Mouse (Mus musculus) MEL (cell line): ENCODE measurements around the gene Mroh7. TPM values are rescaled to one million over a fixed set of nuclear protein-coding genes. Genes with fewer than 3 reads are reported as not detected.

Source experiments
- DNase-seq: peaks from one replicate; pipeline ENCODE4 v3.0.0; 2011; ENCODE audit warnings: low read depth, low spot score
- H3K27ac ChIP-seq: 2 replicates; pipeline ENCODE4 v1.5.1; 2012; ENCODE audit warnings: low read depth, mild to moderate bottlenecking, control low read depth, low read length, moderate library complexity; ENCODE audit not compliant: control insufficient read depth
- H3K27me3 ChIP-seq, 2 experiments: fragments of 150-350 bp in 1 of 2; sonication (generic) in 1 of 2; 2 replicates each; pipeline ENCODE4 v1.6.1; 2012; ENCODE audit warnings: low read length in 2 of 2, mild to moderate bottlenecking in 2 of 2, improper control_type of control experiment in 1 of 2, moderate library complexity in 1 of 2; ENCODE audit not compliant: insufficient read depth in 2 of 2, control insufficient read depth in 1 of 2
- H3K36me3 ChIP-seq, 2 experiments: 2 replicates each; pipeline ENCODE4 v1.6.1; 2012 to 2014; ENCODE audit warnings: low read length in 2 of 2, improper control_type of control experiment in 1 of 2, inconsistent platforms in 1 of 2, mild to moderate bottlenecking in 1 of 2; ENCODE audit not compliant: insufficient read depth in 2 of 2, control insufficient read depth in 1 of 2
- H3K4me1 ChIP-seq, 2 experiments: fragments of 150-350 bp in 1 of 2; sonication (generic) in 1 of 2; 2 replicates each; pipeline ENCODE4 v1.6.1; 2012; ENCODE audit warnings: low read length in 2 of 2, improper control_type of control experiment in 1 of 2, mild to moderate bottlenecking in 1 of 2; ENCODE audit not compliant: insufficient read depth in 2 of 2, control insufficient read depth in 1 of 2
- H3K4me3 ChIP-seq, 2 experiments: fragments of 150-350 bp in 1 of 2; sonication (generic) in 1 of 2; 2 replicates each; pipeline ENCODE4 v1.5.1; 2012; ENCODE audit warnings: low read depth in 2 of 2, low read length in 2 of 2, mild to moderate bottlenecking in 2 of 2, moderate library complexity in 2 of 2, control low read depth in 1 of 2, improper control_type of control experiment in 1 of 2; ENCODE audit not compliant: control insufficient read depth in 1 of 2, insufficient read depth in 1 of 2
- H3K79me2 ChIP-seq: 2 replicates; pipeline ENCODE4 v1.6.1; 2012; ENCODE audit warnings: mild to moderate bottlenecking, low read length, moderate library complexity; ENCODE audit not compliant: control insufficient read depth, poor library complexity, insufficient read depth
- H3K9ac ChIP-seq: 2 replicates; pipeline ENCODE4 v1.6.1; 2012; ENCODE audit warnings: low read depth, mild to moderate bottlenecking, control low read depth, low read length, moderate library complexity; ENCODE audit not compliant: control insufficient read depth, poor library complexity, severe bottlenecking
- H3K9me3 ChIP-seq: fragments of 150-350 bp; sonication (generic); replicated peaks from 2 replicates; pipeline ENCODE4 v1.6.1; 2012; ENCODE audit warnings: mild to moderate bottlenecking, low read length, improper control_type of control experiment, moderate library complexity; ENCODE audit not compliant: insufficient read depth
- BHLHE40 ChIP-seq: IDR thresholded peaks from 2 replicates; pipeline ENCODE4 v1.6.1; 2012; ENCODE audit warnings: low read depth, mild to moderate bottlenecking, inconsistent platforms, low read length, improper control_type of control experiment, borderline replicate concordance
- CHD1 ChIP-seq: IDR thresholded peaks from 2 replicates; pipeline ENCODE4 v1.6.1; 2012; ENCODE audit warnings: low read depth, mild to moderate bottlenecking, inconsistent platforms, low read length, improper control_type of control experiment
- CHD2 ChIP-seq: IDR thresholded peaks from 2 replicates; pipeline ENCODE4 v1.6.1; 2011; ENCODE audit warnings: low read length, improper control_type of control experiment
- CTCF ChIP-seq, 3 experiments: IDR thresholded peaks in 2 of 3; conservative IDR thresholded peaks in 1 of 3; 2 replicates each; pipeline ENCODE4 v1.5.1; 2011 to 2012; ENCODE audit warnings: low read length in 3 of 3, low read depth in 2 of 3, mild to moderate bottlenecking in 2 of 3, improper control_type of control experiment in 1 of 3, inconsistent platforms in 1 of 3, mixed read lengths in 1 of 3, moderate library complexity in 1 of 3; ENCODE audit not compliant: control insufficient read depth in 1 of 3, insufficient read depth in 1 of 3, poor library complexity in 1 of 3, severe bottlenecking in 1 of 3
- ELF1 ChIP-seq: IDR thresholded peaks from 2 replicates; pipeline ENCODE4 v1.6.1; 2014; ENCODE audit warnings: low read depth, mild to moderate bottlenecking, inconsistent platforms, low read length, improper control_type of control experiment, moderate library complexity
- EP300 ChIP-seq, 2 experiments: IDR thresholded peaks; 2 replicates each; pipeline ENCODE4 v1.6.1; 2011; ENCODE audit warnings: improper control_type of control experiment in 2 of 2, low read length in 2 of 2, low read depth in 1 of 2, mild to moderate bottlenecking in 1 of 2
- ETS1 ChIP-seq: IDR thresholded peaks from 2 replicates; pipeline ENCODE4 v1.6.1; 2012; ENCODE audit warnings: low read depth, mild to moderate bottlenecking, inconsistent platforms, low read length, improper control_type of control experiment, moderate library complexity
- GABPA ChIP-seq: IDR thresholded peaks from 2 replicates; pipeline ENCODE4 v1.6.1; 2012; ENCODE audit warnings: low read depth, mild to moderate bottlenecking, inconsistent platforms, low read length, improper control_type of control experiment, moderate library complexity
- JUND ChIP-seq: IDR thresholded peaks from 2 replicates; pipeline ENCODE4 v1.6.1; 2011; ENCODE audit warnings: low read depth, mild to moderate bottlenecking, improper control_type of control experiment, low read length
- MAFK ChIP-seq: IDR thresholded peaks from 2 replicates; pipeline ENCODE4 v1.6.1; 2011; ENCODE audit warnings: low read depth, mild to moderate bottlenecking, low read length, improper control_type of control experiment, borderline replicate concordance
- MAZ ChIP-seq: IDR thresholded peaks from 2 replicates; pipeline ENCODE4 v1.6.1; 2012; ENCODE audit warnings: low read depth, mild to moderate bottlenecking, inconsistent platforms, low read length, improper control_type of control experiment
- MEF2A ChIP-seq: IDR thresholded peaks from 2 replicates; pipeline ENCODE4 v1.6.1; 2014; ENCODE audit warnings: low read depth, mild to moderate bottlenecking, inconsistent platforms, low read length, improper control_type of control experiment; ENCODE audit not compliant: poor library complexity, insufficient replicate concordance, severe bottlenecking; ENCODE audit errors: extremely low read depth
- MYB ChIP-seq: IDR thresholded peaks from 2 replicates; pipeline ENCODE4 v1.6.1; 2011; ENCODE audit warnings: mild to moderate bottlenecking, low read depth, low read length, improper control_type of control experiment
- MYC ChIP-seq: IDR thresholded peaks from 2 replicates; pipeline ENCODE4 v1.6.1; 2011; ENCODE audit warnings: low read depth, mild to moderate bottlenecking, low read length, improper control_type of control experiment, moderate library complexity
- NRF1 ChIP-seq: IDR thresholded peaks from 2 replicates; pipeline ENCODE4 v1.6.1; 2014; ENCODE audit warnings: low read depth, mild to moderate bottlenecking, inconsistent platforms, low read length, improper control_type of control experiment, moderate library complexity; ENCODE audit not compliant: poor library complexity, insufficient read depth, severe bottlenecking
- POLR2A ChIP-seq, 2 experiments: IDR thresholded peaks; 2 replicates each; pipeline ENCODE4 v1.6.1; 2011 to 2012; ENCODE audit warnings: low read length in 2 of 2, mild to moderate bottlenecking in 2 of 2, control low read depth in 1 of 2, improper control_type of control experiment in 1 of 2, low read depth in 1 of 2, moderate library complexity in 1 of 2; ENCODE audit not compliant: control insufficient read depth in 1 of 2, insufficient read depth in 1 of 2, poor library complexity in 1 of 2
- POLR2AphosphoS2 ChIP-seq: IDR thresholded peaks from 2 replicates; pipeline ENCODE4 v1.6.1; 2011; ENCODE audit warnings: low read length, improper control_type of control experiment
- POLR2AphosphoS5 ChIP-seq: IDR thresholded peaks from 2 replicates; pipeline ENCODE4 v1.6.1; 2012; ENCODE audit warnings: low read depth, borderline replicate concordance, mild to moderate bottlenecking, inconsistent platforms, low read length, moderate library complexity, mixed read lengths
- RAD21 ChIP-seq: IDR thresholded peaks from 2 replicates; pipeline ENCODE4 v1.6.1; 2011; ENCODE audit warnings: mild to moderate bottlenecking, low read depth, low read length, improper control_type of control experiment
- RCOR1 ChIP-seq: IDR thresholded peaks from 2 replicates; pipeline ENCODE4 v1.6.1; 2012; ENCODE audit warnings: low read depth, mild to moderate bottlenecking, inconsistent platforms, low read length, improper control_type of control experiment
- SIN3A ChIP-seq: IDR thresholded peaks from 2 replicates; pipeline ENCODE4 v1.6.1; 2012; ENCODE audit warnings: low read length, improper control_type of control experiment, inconsistent platforms
- TAL1 ChIP-seq: IDR thresholded peaks from 2 replicates; pipeline ENCODE4 v1.6.1; 2012; ENCODE audit warnings: mild to moderate bottlenecking, inconsistent platforms, low read length, moderate library complexity, mixed read lengths
- TBP ChIP-seq: IDR thresholded peaks from 2 replicates; pipeline ENCODE4 v1.8.0; 2011; ENCODE audit warnings: low read depth, low read length, improper control_type of control experiment
- TCF12 ChIP-seq: IDR thresholded peaks from 2 replicates; pipeline ENCODE4 v1.6.1; 2014; ENCODE audit warnings: low read depth, mild to moderate bottlenecking, inconsistent platforms, low read length, improper control_type of control experiment, moderate library complexity
- USF1 ChIP-seq: IDR thresholded peaks from 2 replicates; pipeline ENCODE4 v1.6.1; 2014; ENCODE audit warnings: low read depth, mild to moderate bottlenecking, inconsistent platforms, low read length, improper control_type of control experiment, moderate library complexity
- USF2 ChIP-seq, 2 experiments: IDR thresholded peaks; 2 replicates each; pipeline ENCODE4 v1.6.1; 2011 to 2012; ENCODE audit warnings: improper control_type of control experiment in 2 of 2, low read length in 2 of 2, borderline replicate concordance in 1 of 2, inconsistent platforms in 1 of 2, low read depth in 1 of 2, mild to moderate bottlenecking in 1 of 2; ENCODE audit not compliant: insufficient read depth in 1 of 2
- ZC3H11A ChIP-seq: IDR thresholded peaks from 2 replicates; pipeline ENCODE4 v1.6.1; 2012; ENCODE audit warnings: low read depth, mild to moderate bottlenecking, inconsistent platforms, low read length, improper control_type of control experiment
- ZMIZ1 ChIP-seq: IDR thresholded peaks from 2 replicates; pipeline ENCODE4 v1.6.1; 2012; ENCODE audit warnings: low read depth, mild to moderate bottlenecking, inconsistent platforms, low read length, improper control_type of control experiment, moderate library complexity
- ZNF384 ChIP-seq: IDR thresholded peaks from 2 replicates; pipeline ENCODE4 v1.6.1; 2012; ENCODE audit warnings: low read depth, mild to moderate bottlenecking, inconsistent platforms, low read length, improper control_type of control experiment
- polyA plus RNA-seq, 2 experiments: library from polyadenylated mRNA; stranded (reverse) in 1 of 2; unstranded in 1 of 2; fragments of >175 nt in 1 of 2; fragments of >200 nt in 1 of 2; gene quantifications; 2 replicates each; pipeline versions ENCODE4 v1.2.1 to v1.2.4; 2012; ENCODE audit warnings: low replicate concordance in 2 of 2, low read depth in 1 of 2; ENCODE audit not compliant: insufficient read length in 2 of 2, insufficient read depth in 1 of 2, missing spikeins in 1 of 2
- total RNA-seq: library from RNA; depleted of rRNA; stranded (reverse); fragments of 300-350 nt; gene quantifications from 2 replicates; pipeline ENCODE4 v1.2.3, GENCODE M21; 2012

Mroh7 gene
- total and polyA plus RNA-seq, 3 experiments: 0.03 TPM; not detected in 2

DNA sequence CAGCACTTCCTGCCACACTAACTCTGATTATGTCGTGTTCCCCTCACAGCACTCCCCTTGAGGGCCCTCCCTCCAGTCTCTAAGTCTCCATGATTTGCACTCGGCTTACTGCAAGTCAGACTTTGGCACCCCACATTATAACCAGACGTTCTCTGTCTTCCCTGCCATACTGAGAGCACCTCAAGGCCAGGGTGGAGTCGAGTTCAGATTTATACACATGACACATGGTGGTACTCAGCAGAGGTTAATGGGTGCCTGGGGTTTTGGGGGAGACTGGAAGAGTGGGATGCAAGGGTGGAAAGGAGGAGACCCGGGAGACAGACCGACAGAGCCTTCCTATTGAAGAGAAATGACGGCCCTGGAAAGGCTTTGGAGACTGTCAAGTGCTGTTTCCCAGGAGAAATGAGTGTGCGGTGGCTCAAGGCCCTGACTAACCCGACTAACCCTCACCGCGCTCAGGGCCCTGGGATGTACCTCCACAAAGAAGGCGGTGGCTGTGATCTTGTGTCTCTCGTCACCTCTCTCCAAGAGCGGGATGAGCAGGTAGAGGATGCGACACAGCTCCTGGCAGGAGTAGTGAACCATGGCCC is 36.8 kb downstream of the Mroh7 start:
- H3K27ac ChIP-seq: no peak overlapping the region
- H3K9me3 ChIP-seq: no peaks in the 10 kb centered on the region
- peaks cover 2 to 10% of the 10 kb centered on the region in 2 experiments; a peak in 2 of 4 replicates for H3K27me3 ChIP-seq

DNA sequence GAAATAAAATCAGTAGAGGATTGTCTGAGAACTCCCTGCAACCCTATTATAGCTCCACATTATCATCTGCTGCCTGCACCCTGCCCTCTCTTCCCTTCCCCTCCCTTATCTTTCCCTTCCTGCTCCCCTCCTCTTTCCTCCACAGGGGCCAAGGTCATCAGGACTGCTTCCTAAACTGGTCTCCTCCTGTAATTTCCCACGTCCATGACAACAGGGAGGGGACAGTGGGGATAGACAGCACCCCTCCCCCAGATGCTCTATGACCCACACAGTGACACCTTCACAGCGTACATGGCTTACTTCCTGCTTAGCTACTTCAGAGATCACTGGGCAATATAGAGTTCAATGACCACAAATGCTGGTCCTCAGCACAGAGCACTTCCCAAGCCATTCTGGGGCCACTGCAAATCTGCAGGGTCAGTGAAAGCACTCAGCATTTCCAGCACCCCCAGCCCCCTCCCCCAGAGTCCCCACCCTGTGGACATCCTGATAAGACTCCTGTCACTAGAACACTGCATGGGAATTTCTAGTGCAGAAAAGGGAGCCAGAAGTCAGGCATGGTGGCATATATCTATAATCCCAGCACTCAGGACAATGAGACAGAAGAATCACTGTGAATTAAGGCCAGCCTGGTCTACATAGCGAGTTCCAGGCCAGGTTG is 42.0 kb downstream of the Mroh7 start:
- Histone ChIP-seq H3K36me3 (no peaks in the 10 kb centered on the region), H3K4me1 (no peaks in the 10 kb centered on the region), H3K9me3 (no peaks in the 10 kb centered on the region), H3K4me3 (no peak overlapping the region), H3K79me2 (no peaks in the 10 kb centered on the region), H3K27me3 (peaks cover 13 to 18% of the 10 kb centered on the region in 2 experiments), H3K9ac (no peak overlapping the region), H3K27ac (no peak overlapping the region)
- DNase-seq: no peak
- TF ChIP-seq USF1: no peak
- no peak for TF ChIP-seq EP300 (IDR thresholded peaks at IDR 0.05; ENCODE audit: low read depth in 1 of 2, low read length in 2 of 2)
- no peak for TF ChIP-seq POLR2A (IDR thresholded peaks at IDR 0.05; ENCODE audit: control insufficient read depth in 1 of 2, insufficient read depth in 1 of 2, low read depth in 1 of 2, low read length in 2 of 2, poor library complexity in 1 of 2)
- no peak for TF ChIP-seq JUND
- TF ChIP-seq ELF1: no peak
- TF ChIP-seq ZC3H11A: no peak
- TF ChIP-seq POLR2AphosphoS5: no peak
- TF ChIP-seq ETS1: no peak
- TF ChIP-seq TBP: no peak
- TF ChIP-seq CHD2: no peak
- no peak for TF ChIP-seq RAD21
- no peak for TF ChIP-seq POLR2AphosphoS2
- TF ChIP-seq MEF2A: no peak
- TF ChIP-seq MAFK: no peak
- TF ChIP-seq TCF12: no peak
- TF ChIP-seq RCOR1: no peak
- no peak for TF ChIP-seq MYC
- TF ChIP-seq TAL1: no peak
- no peak for TF ChIP-seq ZNF384
- TF ChIP-seq CHD1: no peak

More for the DNA sequence above, 36.8 kb downstream of the Mroh7 start:
- no peak for TF ChIP-seq ELF1
- TF ChIP-seq MAFK: no peak
- TF ChIP-seq CHD2: no peak
- TF ChIP-seq JUND: no peak
- no peak for TF ChIP-seq GABPA
- TF ChIP-seq ZC3H11A: no peak
- TF ChIP-seq ZMIZ1: no peak
- TF ChIP-seq BHLHE40: no peak
- no peak for TF ChIP-seq RCOR1
- TF ChIP-seq SIN3A: no peak
- no peak for TF ChIP-seq MAZ
- TF ChIP-seq MYB: no peak
- no peak for TF ChIP-seq TAL1
- no peak for TF ChIP-seq CTCF (IDR thresholded peaks at IDR 0.05 in 2 of 3, conservative IDR thresholded peaks at IDR 0.05 in 1 of 3; ENCODE audit: control insufficient read depth in 1 of 3, insufficient read depth in 1 of 3, low read depth in 2 of 3, low read length in 3 of 3, poor library complexity in 1 of 3, severe bottlenecking in 1 of 3)
- TF ChIP-seq USF2 (IDR thresholded peaks at IDR 0.05; ENCODE audit: borderline replicate concordance in 1 of 2, insufficient read depth in 1 of 2, low read depth in 1 of 2, low read length in 2 of 2): no peak
- TF ChIP-seq NRF1: no peak
- Histone ChIP-seq H3K4me1 (no peaks in the 10 kb centered on the region), H3K9ac (no peak overlapping the region), H3K36me3 (no peaks in the 10 kb centered on the region), H3K79me2 (no peaks in the 10 kb centered on the region), H3K4me3 (no peak overlapping the region)
- DNase-seq: no peak
